ENCODE assay signal across 8 mouse cellular contexts in the genomic region with DNA sequence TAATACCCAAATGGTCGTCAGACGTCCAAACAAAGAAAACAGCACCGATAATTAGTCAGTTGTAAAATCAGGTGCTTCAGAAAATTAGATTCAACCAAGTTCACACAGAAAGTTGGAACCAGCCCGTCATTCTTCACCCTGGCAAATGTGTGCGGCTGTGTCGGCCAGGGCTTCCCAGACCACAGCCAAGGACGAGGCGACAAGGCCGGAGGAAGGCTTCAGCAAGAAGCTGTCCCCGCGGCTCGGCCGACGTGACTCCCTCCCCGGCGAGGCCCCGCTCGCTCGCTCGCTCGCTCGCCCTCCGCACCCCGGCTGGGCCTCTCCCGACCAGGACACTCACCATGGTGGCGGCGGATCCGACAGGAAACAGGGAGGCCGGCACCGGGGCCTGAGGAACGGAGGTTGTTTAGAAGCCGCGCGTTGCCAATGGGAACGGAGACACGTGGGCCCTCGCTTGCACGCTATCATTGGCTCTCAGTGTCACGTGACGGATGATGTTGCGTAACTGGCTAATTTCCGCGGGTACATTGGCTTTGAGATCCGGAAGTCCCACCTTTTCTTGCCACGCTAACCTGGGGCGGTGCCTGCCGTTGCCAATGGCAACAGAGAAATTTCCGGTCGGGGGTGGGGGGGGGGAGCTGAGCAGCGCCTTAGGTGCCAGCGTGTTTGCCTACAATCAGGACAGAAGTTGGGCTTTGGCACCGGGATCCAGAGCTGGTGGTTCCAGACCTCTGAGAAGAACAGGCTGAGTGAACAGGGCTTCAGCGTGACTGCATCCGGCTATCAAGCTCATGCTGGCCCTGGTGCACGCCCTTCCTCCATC. TPM values are rescaled to one million over a fixed set of nuclear protein-coding genes. Genes with fewer than 3 reads are reported as not detected.
A peak's percentile ranks its signal among the peaks of the same experiment; 100 is the strongest.
DNase-seq lines count a peak whose midpoint lies in the region; ATAC-seq and TF ChIP-seq lines count a peak whose summit lies in the region.

TSS of gene Lztfl1 (minus strand) at position 512 of the 823 bp plus-strand sequence.

- no peak for TF ChIP-seq CTCF in E14TG2a.4 (conservative IDR thresholded peaks at IDR 0.05; ENCODE audit: low read length)
- no peak for TF ChIP-seq CTCF in heart, postnatal 0 days (IDR thresholded peaks at IDR 0.05; ENCODE audit: low read depth)
- no peak for TF ChIP-seq CTCF in testis, adult 2 months (IDR thresholded peaks at IDR 0.05; ENCODE audit: control insufficient read depth, insufficient read depth, insufficient replicate concordance, low read depth, low read length)

- H3K27ac ChIP-seq in forebrain, embryonic 12.5 days, result peak within 1 kb of the TSS; percentile 50; the same call in 1 of the 2 replicates
- H3K27ac ChIP-seq in heart, postnatal 0 days (ENCODE audit: low read depth), result peak within 1 kb of the TSS; percentile 87
- H3K27ac ChIP-seq in liver, embryonic 16.5 days (ENCODE audit: low read length), result peak within 1 kb of the TSS; percentile 15
- peak within 1 kb of the TSS; percentile 67; the same call in 1 of the 2 replicates for H3K27ac ChIP-seq in neural tube, embryonic 13.5 days (replicated peaks)
- H3K27ac ChIP-seq in testis, adult 2 months (ENCODE audit: control insufficient read depth, insufficient read depth, low read depth, low read length), result peak within 1 kb of the TSS; percentile 95

- ATAC-seq in forebrain, embryonic 12.5 days (ENCODE audit: low FRiP score), result peak; percentile 100
- peak; percentile 99 for ATAC-seq in heart, postnatal 0 days (ENCODE audit: insufficient read depth, low read depth)
- peak; percentile 100 for ATAC-seq in liver, embryonic 16.5 days (ENCODE audit: low read depth)
- ATAC-seq in neural tube, embryonic 13.5 days (ENCODE audit: low read depth), result peak; percentile 100

- no peaks in the 10 kb centered on the region for H3K27me3 ChIP-seq in E14TG2a.4 (ENCODE audit: insufficient read depth, low read length)
- no peaks in the 10 kb centered on the region for H3K27me3 ChIP-seq in forebrain, embryonic 12.5 days
- no peaks in the 10 kb centered on the region for H3K27me3 ChIP-seq in heart, postnatal 0 days (ENCODE audit: control insufficient read depth, insufficient read depth, low read length)
- no peaks in the 10 kb centered on the region for H3K27me3 ChIP-seq in liver, embryonic 16.5 days (ENCODE audit: control insufficient read depth, insufficient read depth, low read depth, low read length)
- peaks cover 3% of the 10 kb centered on the region for H3K27me3 ChIP-seq in neural tube, embryonic 13.5 days
- H3K27me3 ChIP-seq in testis, adult 2 months (ENCODE audit: control insufficient read depth, insufficient read depth, low read length), result no peaks in the 10 kb centered on the region

- peak; percentile 87; the same call in 1 of the 2 replicates for TF ChIP-seq POLR2A in testis, adult 2 months (IDR thresholded peaks at IDR 0.05; ENCODE audit: control insufficient read depth, low read depth, low read length)

- H3K9me3 ChIP-seq in E14TG2a.4 (ENCODE audit: low read length), result no peaks in the 10 kb centered on the region
- H3K9me3 ChIP-seq in forebrain, embryonic 12.5 days, result no peaks in the 10 kb centered on the region
- H3K9me3 ChIP-seq in heart, postnatal 0 days (replicated peaks; ENCODE audit: control insufficient read depth, low read length), result no peaks in the 10 kb centered on the region
- no peaks in the 10 kb centered on the region for H3K9me3 ChIP-seq in liver, embryonic 16.5 days (replicated peaks; ENCODE audit: control insufficient read depth, low read length)
- no peaks in the 10 kb centered on the region for H3K9me3 ChIP-seq in neural tube, embryonic 13.5 days

- WGBS in forebrain, embryonic 12.5 days, result under 1% methylated on average over 55 of the region's 55 CpGs
- under 1% methylated on average over 55 of the region's 55 CpGs for WGBS in heart, postnatal 0 days
- under 1% methylated on average over 55 of the region's 55 CpGs for WGBS in liver, embryonic 16.5 days (ENCODE audit: insufficient replicate concordance)
- WGBS in neural tube, embryonic 13.5 days, result under 1% methylated on average over 55 of the region's 55 CpGs

- no peaks in the 10 kb centered on the region for H3K4me1 ChIP-seq in E14TG2a.4 (replicated peaks; ENCODE audit: low read depth, low read length)
- H3K4me1 ChIP-seq in forebrain, embryonic 12.5 days, result peaks cover 5% of the 10 kb centered on the region
- H3K4me1 ChIP-seq in heart, postnatal 0 days (ENCODE audit: control insufficient read depth, insufficient read depth), result 0 out of 2 replicates have a peak, but pooled peaks cover 3% of the 10 kb centered on the region
- H3K4me1 ChIP-seq in liver, embryonic 16.5 days (ENCODE audit: control insufficient read depth, low read depth, low read length), result peaks cover 7% of the 10 kb centered on the region
- H3K4me1 ChIP-seq in neural tube, embryonic 13.5 days (replicated peaks), result peaks cover 20% of the 10 kb centered on the region
- H3K4me1 ChIP-seq in testis, adult 2 months (ENCODE audit: control insufficient read depth, insufficient read depth, low read length), result peaks cover 2% of the 10 kb centered on the region

- H3K4me3 ChIP-seq in E14TG2a.4 (replicated peaks; ENCODE audit: low read length), result peak within 1 kb of the TSS; percentile 81
- H3K4me3 ChIP-seq in forebrain, embryonic 12.5 days (replicated peaks), result peak within 1 kb of the TSS; percentile 77
- H3K4me3 ChIP-seq in heart, postnatal 0 days (ENCODE audit: low read depth, low read length), result peak within 1 kb of the TSS; percentile 87
- peak within 1 kb of the TSS; percentile 71 for H3K4me3 ChIP-seq in liver, embryonic 16.5 days (ENCODE audit: low read depth, low read length)
- H3K4me3 ChIP-seq in neural tube, embryonic 13.5 days, result peak within 1 kb of the TSS; percentile 88
- H3K4me3 ChIP-seq in testis, adult 2 months (ENCODE audit: control insufficient read depth, low read depth, low read length), result peak within 1 kb of the TSS; percentile 97

- H3K4me2 ChIP-seq in forebrain, embryonic 12.5 days, result peak within 1 kb of the TSS; percentile 64
- peak within 1 kb of the TSS; percentile 74 for H3K4me2 ChIP-seq in heart, postnatal 0 days (ENCODE audit: low read depth, low read length)
- peak within 1 kb of the TSS; percentile 76 for H3K4me2 ChIP-seq in liver, embryonic 16.5 days (ENCODE audit: low read depth, low read length)
- H3K4me2 ChIP-seq in neural tube, embryonic 13.5 days, result peak within 1 kb of the TSS; percentile 73

- DNase-seq in c-Kit-positive CD71-positive TER-119-positive erythroid progenitor cells, embryonic 14.5 days (ENCODE audit: low spot score), result peak; percentile 98
- peak; percentile 99 for DNase-seq in heart, postnatal 0 days (ENCODE audit: low spot score)
- peak; percentile 96 to 98 for DNase-seq in kidney, postnatal 4 days

- TF ChIP-seq EP300 in heart, postnatal 0 days (IDR thresholded peaks at IDR 0.05; ENCODE audit: low read depth), result peak; percentile 93

- H3K36me3 ChIP-seq in E14TG2a.4 (ENCODE audit: insufficient read depth, low read length), result peaks cover 1% of the 10 kb centered on the region; the same call in 1 of the 2 replicates
- H3K36me3 ChIP-seq in forebrain, embryonic 12.5 days (replicated peaks), result no peaks in the 10 kb centered on the region
- no peaks in the 10 kb centered on the region; the same call in 1 of the 2 replicates for H3K36me3 ChIP-seq in heart, postnatal 0 days (replicated peaks; ENCODE audit: control insufficient read depth, insufficient read depth, low read length)
- H3K36me3 ChIP-seq in liver, embryonic 16.5 days (ENCODE audit: control insufficient read depth, insufficient read depth), result no peaks in the 10 kb centered on the region; the same call in 1 of the 2 replicates
- H3K36me3 ChIP-seq in neural tube, embryonic 13.5 days, result peaks cover under 1% of the 10 kb centered on the region; the same call in 1 of the 2 replicates
- no peaks in the 10 kb centered on the region for H3K36me3 ChIP-seq in testis, adult 2 months (ENCODE audit: control insufficient read depth, insufficient read depth, low read length)

- H3K9ac ChIP-seq in forebrain, embryonic 12.5 days, result peak within 1 kb of the TSS; percentile 67
- H3K9ac ChIP-seq in heart, postnatal 0 days (replicated peaks; ENCODE audit: low read depth, low read length), result peak within 1 kb of the TSS; percentile 92
- H3K9ac ChIP-seq in liver, embryonic 16.5 days (ENCODE audit: low read depth, low read length), result peak within 1 kb of the TSS; percentile 72
- peak within 1 kb of the TSS; percentile 82 for H3K9ac ChIP-seq in neural tube, embryonic 13.5 days

RNA-seq across cellular contexts. Expression of gene Lztfl1, which starts in this region (rescaled TPM):
- polyA plus RNA-seq in forebrain, embryonic 12.5 days (2016; fragmentation: Nextera tagmentation; extraction: Ambion mirVana), result 50.1 and 57.4 TPM in 2 replicates
- total RNA-seq in heart, postnatal 0 days (2014; rRNA removed; ENCODE audit: low replicate concordance), result 11.2 and 28.4 TPM in 2 replicates
- 36.2 and 37.7 TPM in 2 replicates for polyA plus RNA-seq in heart, postnatal 0 days (2015; fragmentation: Nextera tagmentation; extraction: Ambion mirVana)
- polyA plus RNA-seq in liver, embryonic 16.5 days (2015; fragmentation: Nextera tagmentation; extraction: Ambion mirVana), result 16.0 and 19.4 TPM in 2 replicates
- polyA plus RNA-seq in neural tube, embryonic 13.5 days (2015; fragmentation: Nextera tagmentation; extraction: Ambion mirVana), result 55.4 and 57.0 TPM in 2 replicates
- polyA plus RNA-seq in testis, adult 2 months (2012; rRNA removed), result 28.6 and 35.9 TPM in 2 replicates

Comparison
In these comparisons a context has a peak if more than half of its experiments do, and no peak if none do; other contexts are left out.
1. Peak in every context shown above with its lines: DNase-seq, ATAC-seq, H3K4me3 ChIP-seq and H3K27ac ChIP-seq.
2. H3K27ac ChIP-seq: peak in every context shown above with its lines; median percentile 95 in testis, adult 2 months; 87 in heart, postnatal 0 days; 67 in neural tube, embryonic 13.5 days; 50 in forebrain, embryonic 12.5 days; 15 in liver, embryonic 16.5 days.